Mouse (Mus musculus) midbrain, embryonic 13.5 days (tissue): ENCODE results near the gene Dmd. TPM values are rescaled to one million over a fixed set of nuclear protein-coding genes. Genes with fewer than 3 reads are reported as not detected.
A peak's percentile ranks its signal among the peaks of the same experiment; 100 is the strongest.
"Not testable (repeated sequence)": the region's sequence is repeated elsewhere in the genome, so short reads cannot be mapped to it uniquely, and the experiment has no call there.

Experiments used
- ATAC-seq: fragments of 200-750 bp; cut with Nextera tagmentation; 2 replicates; pipeline ENCODE4 v1.8.0; 2017; ENCODE audit warnings: mild to moderate bottlenecking, moderate TSS enrichment, moderate library complexity
- H3K27ac ChIP-seq: fragments of 300-500 bp; sonication (generic); 2 replicates; pipeline ENCODE4 v1.5.1; 2015; ENCODE audit warnings: inconsistent platforms, mild to moderate bottlenecking, moderate library complexity
- H3K27me3 ChIP-seq: fragments of 300-500 bp; sonication (generic); 2 replicates; pipeline ENCODE4 v1.6.1; 2015; ENCODE audit warnings: mild to moderate bottlenecking, inconsistent platforms
- H3K36me3 ChIP-seq: fragments of 300-500 bp; sonication (generic); 2 replicates; pipeline ENCODE4 v1.6.1; 2015; ENCODE audit warnings: mild to moderate bottlenecking, inconsistent platforms
- H3K4me1 ChIP-seq: fragments of 300-500 bp; sonication (generic); replicated peaks from 2 replicates; pipeline ENCODE4 v1.6.1; 2015; ENCODE audit warnings: inconsistent platforms
- H3K4me2 ChIP-seq: fragments of 300-500 bp; sonication (generic); replicated peaks from 2 replicates; pipeline ENCODE4 v1.6.1; 2015; ENCODE audit warnings: moderate library complexity, mild to moderate bottlenecking, inconsistent platforms
- H3K4me3 ChIP-seq: fragments of 300-500 bp; sonication (generic); replicated peaks from 2 replicates; pipeline ENCODE4 v1.5.1; 2015; ENCODE audit warnings: mild to moderate bottlenecking, inconsistent platforms
- H3K9ac ChIP-seq: fragments of 300-500 bp; sonication (generic); replicated peaks from 2 replicates; pipeline ENCODE4 v1.6.1; 2015; ENCODE audit warnings: mild to moderate bottlenecking, inconsistent platforms
- H3K9me3 ChIP-seq: fragments of 300-500 bp; sonication (generic); 2 replicates; pipeline ENCODE4 v1.6.1; 2016; ENCODE audit warnings: mild to moderate bottlenecking, inconsistent platforms
- WGBS: fragments of 180-500 bp; shearing (Covaris S2); methylation state at CpG from one replicate; pipeline ENCODE4 v1.1.7; 2015; 5-methylcytosine and 5-hydroxymethylcytosine counted together
- polyA plus RNA-seq: library from polyadenylated mRNA; unstranded; fragments of >200 nt; fragmentation: Nextera tagmentation; extraction: Ambion mirVana; gene quantifications from 2 replicates; pipeline ENCODE4 v1.2.1, GENCODE M21; 2015

Dmd gene
- polyA plus RNA-seq, 1 experiment from 2014 or later, result 18.8 TPM

DNA sequence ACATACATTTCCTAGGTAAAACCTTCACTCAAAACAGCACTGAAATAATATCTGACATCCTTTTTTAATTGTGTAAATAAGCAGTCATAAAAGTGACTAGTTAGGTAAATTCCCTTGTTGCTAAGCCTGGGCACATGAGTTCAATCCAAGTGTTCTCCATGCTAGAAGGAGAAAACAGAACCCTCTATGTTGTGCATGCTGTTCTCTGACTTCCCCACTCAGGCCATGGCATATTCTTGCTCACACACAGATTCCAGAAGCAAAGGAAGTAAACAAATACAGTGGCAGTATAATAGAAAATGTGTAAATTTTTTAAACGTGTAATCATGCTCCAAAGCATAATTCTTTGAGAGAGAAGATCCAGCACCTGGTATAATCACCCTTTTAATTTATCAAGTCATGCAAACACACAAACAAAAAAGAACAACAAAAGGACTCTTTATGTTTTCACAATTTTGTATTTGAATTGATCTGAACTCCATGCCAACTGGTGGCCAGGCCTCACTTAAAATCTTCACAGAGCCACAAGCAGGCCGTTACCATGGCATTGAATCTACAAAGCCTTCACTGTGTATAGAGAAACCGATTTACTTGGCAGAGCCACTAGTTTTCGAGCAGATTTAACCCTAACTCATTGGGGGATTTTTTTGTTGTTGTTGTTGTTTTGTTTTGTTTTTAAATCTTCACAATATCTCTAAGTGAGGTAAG is 797.8 kb downstream of the Dmd start:
- Histone ChIP-seq H3K4me3 (no peak overlapping the region), H3K4me2 (no peak overlapping the region), H3K4me1 (no peaks in the 10 kb centered on the region), H3K9ac (no peak overlapping the region), H3K9me3 (no peaks in the 10 kb centered on the region), H3K36me3 (no peaks in the 10 kb centered on the region), H3K27ac (no peak overlapping the region), H3K27me3 (no peaks in the 10 kb centered on the region)
- ATAC-seq, result 0 out of 2 replicates have a peak, but pooled peaks have one; percentile 70
- 28% methylated on average over 4 of the region's 4 CpGs for WGBS

DNA sequence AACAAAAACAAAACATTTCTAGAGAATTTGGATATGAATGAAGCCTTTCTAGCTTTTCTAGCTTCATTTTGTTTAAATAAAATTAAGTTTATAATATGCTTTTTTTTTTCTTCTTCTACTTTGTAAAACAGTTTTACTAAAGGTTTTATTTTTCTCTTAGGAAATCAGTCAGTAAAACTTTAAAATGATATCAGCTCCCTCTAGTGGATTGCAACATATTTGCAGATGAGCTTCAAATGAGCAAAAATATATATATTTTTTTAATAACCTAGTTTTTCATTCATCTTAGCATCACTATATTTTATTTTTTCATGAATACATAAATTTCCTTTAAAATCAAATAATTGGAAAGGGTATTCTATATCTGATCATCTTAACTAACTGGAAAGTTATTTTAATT is 838.7 kb downstream of the Dmd start:
- H3K4me2 ChIP-seq, result no peak overlapping the region
- H3K4me3 ChIP-seq, result no peak overlapping the region
- no peaks in the 10 kb centered on the region for H3K9me3 ChIP-seq
- no peaks in the 10 kb centered on the region for H3K4me1 ChIP-seq
- H3K9ac ChIP-seq, result no peak overlapping the region
- no peaks in the 10 kb centered on the region for H3K27me3 ChIP-seq
- ATAC-seq, result no peak
- no peak overlapping the region for H3K27ac ChIP-seq
- H3K36me3 ChIP-seq, result no peaks in the 10 kb centered on the region

DNA sequence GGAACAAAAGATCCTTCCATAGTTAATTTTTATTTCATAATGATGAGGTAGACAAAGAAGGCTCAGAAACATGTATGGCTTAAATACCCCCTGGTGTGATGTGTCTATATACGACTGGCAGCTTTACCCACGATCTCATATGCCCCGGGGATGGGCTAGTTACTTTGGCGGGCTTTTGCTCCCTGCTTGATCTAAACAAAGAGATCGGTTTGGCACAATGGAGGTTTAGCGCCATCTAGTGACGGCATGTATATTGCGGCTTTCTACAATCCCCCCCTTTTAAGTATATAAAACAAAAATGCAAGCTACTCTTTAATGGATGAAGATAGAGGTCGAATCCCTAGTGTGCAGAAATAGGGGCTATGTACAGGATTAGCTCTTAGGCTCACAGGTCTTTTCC is 918.8 kb downstream of the Dmd start:
- H3K4me2 ChIP-seq, H3K27me3 ChIP-seq, H3K36me3 ChIP-seq, ATAC-seq, H3K4me3 ChIP-seq, H3K9ac ChIP-seq, H3K4me1 ChIP-seq, H3K27ac ChIP-seq, H3K9me3 ChIP-seq: not testable (repeated sequence)
- 51% methylated on average over 9 of the region's 9 CpGs for WGBS

GRCm38 (mm10) chrX:83875389-83875788 is 926.7 kb downstream of the Dmd start:
- H3K27ac ChIP-seq, H3K4me1 ChIP-seq, H3K4me2 ChIP-seq, H3K4me3 ChIP-seq, H3K9me3 ChIP-seq, ATAC-seq, H3K9ac ChIP-seq, H3K27me3 ChIP-seq, H3K36me3 ChIP-seq: not testable (repeated sequence)
- WGBS, result 87% methylated on average over 11 of the region's 11 CpGs

- no peak for ATAC-seq
Observed at GRCm38 (mm10) chrX:83975895-83976294, 1027.2 kb downstream of the Dmd start.

GRCm38 (mm10) chrX:84001294-84001693 is 1052.6 kb downstream of the Dmd start:
- WGBS, result 35% methylated on average over 7 of the region's 7 CpGs
- H3K4me2 ChIP-seq, result no peak overlapping the region
- no peak for ATAC-seq

More at GRCm38 (mm10) chrX:83975895-83976294, 1027.2 kb downstream of the Dmd start:
- H3K4me1 ChIP-seq, result no peaks in the 10 kb centered on the region
- WGBS, result 61% methylated on average over 1 of the region's 1 CpGs
- H3K4me2 ChIP-seq, result no peak overlapping the region
- no peaks in the 10 kb centered on the region for H3K9me3 ChIP-seq
- no peak overlapping the region for H3K27ac ChIP-seq
- no peak overlapping the region for H3K9ac ChIP-seq
- H3K27me3 ChIP-seq, result no peaks in the 10 kb centered on the region
- no peak overlapping the region for H3K4me3 ChIP-seq
- H3K36me3 ChIP-seq, result no peaks in the 10 kb centered on the region

DNA sequence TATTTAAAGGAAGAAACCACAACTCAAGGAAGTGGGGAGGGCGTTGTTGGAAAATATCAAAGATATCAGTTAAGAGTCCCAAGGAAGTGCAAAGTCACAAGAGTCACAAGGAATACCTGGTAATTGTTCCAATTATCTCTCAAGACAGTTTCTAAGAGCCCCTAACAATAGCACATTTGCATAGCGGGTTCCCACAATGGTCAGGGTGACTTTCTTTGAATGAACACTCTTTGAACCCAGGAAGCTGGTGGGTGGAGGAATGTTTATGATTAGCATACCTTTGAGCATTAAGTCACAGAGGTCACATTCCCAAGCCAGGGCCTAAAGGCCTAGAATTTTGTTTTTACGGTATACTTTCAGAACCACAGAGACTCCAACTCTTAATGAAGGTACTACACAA is 1113.8 kb downstream of the Dmd start:
- not testable (repeated sequence) for H3K4me1 ChIP-seq, H3K9ac ChIP-seq, H3K9me3 ChIP-seq, H3K4me2 ChIP-seq, H3K36me3 ChIP-seq, H3K27me3 ChIP-seq, H3K4me3 ChIP-seq, ATAC-seq, H3K27ac ChIP-seq
- WGBS, result 84% methylated on average over 3 of the region's 3 CpGs

More at GRCm38 (mm10) chrX:84001294-84001693, 1052.6 kb downstream of the Dmd start:
- H3K9me3 ChIP-seq, result no peaks in the 10 kb centered on the region
- no peak overlapping the region for H3K9ac ChIP-seq
- no peak overlapping the region for H3K27ac ChIP-seq
- no peaks in the 10 kb centered on the region for H3K36me3 ChIP-seq
- no peaks in the 10 kb centered on the region for H3K27me3 ChIP-seq
- H3K4me1 ChIP-seq, result no peaks in the 10 kb centered on the region
- no peak overlapping the region for H3K4me3 ChIP-seq

- ATAC-seq, result no peak
- WGBS, result 74% methylated on average over 2 of the region's 2 CpGs
Observed at GRCm38 (mm10) chrX:84165872-84166271, 1217.2 kb downstream of the Dmd start.

GRCm38 (mm10) chrX:84241297-84241859 is 1292.7 kb downstream of the Dmd start:
- Histone ChIP-seq H3K4me3 (no peak overlapping the region), H3K9me3 (no peaks in the 10 kb centered on the region), H3K27me3 (no peaks in the 10 kb centered on the region), H3K36me3 (no peaks in the 10 kb centered on the region), H3K4me1 (no peaks in the 10 kb centered on the region), H3K27ac (no peak overlapping the region), H3K4me2 (no peak overlapping the region), H3K9ac (no peak overlapping the region)
- ATAC-seq, result peak; percentile 63
- WGBS, result 59% methylated on average over 2 of the region's 2 CpGs

More at GRCm38 (mm10) chrX:84165872-84166271, 1217.2 kb downstream of the Dmd start:
- H3K9ac ChIP-seq, result no peak overlapping the region
- H3K27me3 ChIP-seq, result no peaks in the 10 kb centered on the region
- no peaks in the 10 kb centered on the region for H3K9me3 ChIP-seq
- H3K27ac ChIP-seq, result no peak overlapping the region
- H3K4me2 ChIP-seq, result no peak overlapping the region
- H3K4me1 ChIP-seq, result no peaks in the 10 kb centered on the region
- H3K4me3 ChIP-seq, result no peak overlapping the region
- no peaks in the 10 kb centered on the region for H3K36me3 ChIP-seq

DNA sequence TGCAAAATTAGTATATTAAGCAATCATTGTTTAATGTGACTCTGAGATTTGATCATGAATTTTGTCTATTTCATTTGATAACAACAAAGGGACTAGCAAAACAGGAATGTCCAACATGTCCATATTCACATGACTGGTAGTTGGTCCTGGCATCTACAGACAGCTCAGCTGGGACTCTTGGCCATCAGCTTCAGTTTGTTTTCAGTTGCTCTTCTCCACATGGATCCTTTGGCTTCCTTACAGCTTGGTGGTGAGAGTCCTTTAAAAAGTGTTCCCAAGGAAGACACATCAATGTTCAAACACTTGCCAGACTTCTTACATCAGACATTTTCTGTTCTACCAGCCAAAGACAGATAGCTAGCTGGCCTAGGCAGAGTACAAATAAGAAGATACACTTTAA is 1381.9 kb downstream of the Dmd start:
- Histone ChIP-seq H3K27ac (no peak overlapping the region), H3K9ac (no peak overlapping the region), H3K9me3 (no peaks in the 10 kb centered on the region), H3K4me3 (no peak overlapping the region), H3K4me1 (no peaks in the 10 kb centered on the region), H3K36me3 (no peaks in the 10 kb centered on the region), H3K27me3 (no peaks in the 10 kb centered on the region), H3K4me2 (no peak overlapping the region)
- no peak for ATAC-seq

GRCm38 (mm10) chrX:84332177-84332576 is 1383.5 kb downstream of the Dmd start:
- Histone ChIP-seq H3K27ac (no peak overlapping the region), H3K4me1 (no peaks in the 10 kb centered on the region), H3K9ac (no peak overlapping the region), H3K4me3 (no peak overlapping the region), H3K4me2 (no peak overlapping the region), H3K36me3 (no peaks in the 10 kb centered on the region), H3K9me3 (no peaks in the 10 kb centered on the region), H3K27me3 (no peaks in the 10 kb centered on the region)
- ATAC-seq, result no peak
- WGBS, result 90% methylated on average over 1 of the region's 1 CpGs

DNA sequence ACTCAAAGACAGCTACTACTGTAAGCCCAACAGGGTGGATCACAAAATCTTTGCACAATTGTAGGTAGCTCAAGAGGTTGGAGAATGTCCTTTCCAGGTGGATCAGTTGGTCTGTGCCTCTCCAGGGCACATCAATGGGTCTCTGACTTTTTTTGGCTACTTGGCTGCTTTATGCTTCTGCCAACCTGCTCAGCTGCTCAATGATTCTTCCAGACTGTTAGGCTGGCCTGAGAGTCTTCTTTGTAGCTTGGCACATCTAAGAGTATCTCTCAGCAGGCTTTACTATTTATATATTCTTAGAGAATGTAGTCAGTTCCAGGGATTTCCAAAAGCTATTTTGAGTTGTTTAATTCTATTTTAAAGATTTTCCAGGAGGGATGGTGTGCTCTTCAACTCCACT is 1416.3 kb downstream of the Dmd start:
- H3K9ac ChIP-seq, result no peak overlapping the region
- no peaks in the 10 kb centered on the region for H3K9me3 ChIP-seq
- H3K36me3 ChIP-seq, result no peaks in the 10 kb centered on the region
- ATAC-seq, result no peak
- no peak overlapping the region for H3K4me2 ChIP-seq
- no peaks in the 10 kb centered on the region for H3K27me3 ChIP-seq
- no peak overlapping the region for H3K27ac ChIP-seq
- no peaks in the 10 kb centered on the region for H3K4me1 ChIP-seq
- H3K4me3 ChIP-seq, result no peak overlapping the region

DNA sequence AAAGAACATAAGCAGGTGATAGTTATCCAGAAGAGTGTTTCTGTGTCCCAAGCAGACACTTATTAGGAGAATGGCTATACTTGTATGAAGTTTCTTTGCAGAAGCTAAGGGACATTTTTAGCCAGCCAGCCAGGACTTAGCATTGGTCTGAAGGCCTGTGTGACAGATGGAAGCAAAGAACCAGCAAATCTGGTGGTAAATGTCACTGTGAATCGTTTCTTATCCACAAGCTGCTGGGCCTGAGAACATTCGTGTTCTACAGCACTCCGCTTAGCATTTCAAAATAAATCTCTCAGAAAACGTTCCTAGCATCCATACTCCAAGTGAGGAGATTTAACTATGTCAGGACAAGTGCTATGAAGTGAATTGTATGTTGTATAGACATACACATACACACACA is 1486.9 kb downstream of the Dmd start:
- Histone ChIP-seq H3K4me1 (no peaks in the 10 kb centered on the region), H3K4me2 (no peak overlapping the region), H3K27me3 (no peaks in the 10 kb centered on the region), H3K27ac (no peak overlapping the region), H3K9ac (no peak overlapping the region), H3K4me3 (no peak overlapping the region), H3K36me3 (no peaks in the 10 kb centered on the region), H3K9me3 (no peaks in the 10 kb centered on the region)
- WGBS, result 73% methylated on average over 4 of the region's 4 CpGs
- ATAC-seq, result no peak
